In genomic region chr10:122986320-122987225, GRCm38 (mm10) we compare ENCODE assay signal across 8 mouse cellular contexts.
DNase-seq lines count a peak whose midpoint lies in the region; ATAC-seq and TF ChIP-seq lines count a peak whose summit lies in the region.

No protein-coding gene starts in this region.

- WGBS in heart, embryonic 12.5 days: 10% methylated on average over 49 of the region's 54 CpGs
- WGBS in liver, embryonic 14.5 days (ENCODE audit: insufficient replicate concordance): 7% methylated on average over 54 of the region's 54 CpGs
- 10% methylated on average over 54 of the region's 54 CpGs for WGBS in neural tube, embryonic 13.5 days

- TF ChIP-seq EP300 in liver, embryonic 14.5 days (IDR thresholded peaks at IDR 0.05; ENCODE audit: low read depth): no peak

- no peaks in the 10 kb centered on the region for H3K9me3 ChIP-seq in E14TG2a.4 (ENCODE audit: low read length)
- H3K9me3 ChIP-seq in heart, embryonic 12.5 days (replicated peaks): no peaks in the 10 kb centered on the region
- H3K9me3 ChIP-seq in liver, embryonic 14.5 days (ENCODE audit: control insufficient read depth, low read length): no peaks in the 10 kb centered on the region
- H3K9me3 ChIP-seq in neural tube, embryonic 13.5 days: no peaks in the 10 kb centered on the region

- 0 out of 2 replicates have a peak, but pooled peaks cover 5% of the 10 kb centered on the region for H3K36me3 ChIP-seq in E14TG2a.4 (ENCODE audit: insufficient read depth, low read length)
- H3K36me3 ChIP-seq in heart, embryonic 12.5 days: peaks cover 9% of the 10 kb centered on the region
- H3K36me3 ChIP-seq in liver, embryonic 14.5 days (replicated peaks; ENCODE audit: control insufficient read depth, insufficient read depth, low read depth): no peaks in the 10 kb centered on the region
- peaks cover 15% of the 10 kb centered on the region for H3K36me3 ChIP-seq in neural tube, embryonic 13.5 days

- peak overlapping the region; percentile 100 for H3K27ac ChIP-seq in heart, embryonic 12.5 days (ENCODE audit: poor library complexity, severe bottlenecking)
- H3K27ac ChIP-seq in liver, embryonic 14.5 days: peak overlapping the region; percentile 79
- peak overlapping the region; percentile 100 for H3K27ac ChIP-seq in neural tube, embryonic 13.5 days (replicated peaks)

- no peaks in the 10 kb centered on the region for H3K27me3 ChIP-seq in E14TG2a.4 (ENCODE audit: insufficient read depth, low read length)
- H3K27me3 ChIP-seq in heart, embryonic 12.5 days (replicated peaks): no peaks in the 10 kb centered on the region
- no peaks in the 10 kb centered on the region for H3K27me3 ChIP-seq in liver, embryonic 14.5 days (ENCODE audit: control insufficient read depth, insufficient read depth, low read length)
- no peaks in the 10 kb centered on the region for H3K27me3 ChIP-seq in neural tube, embryonic 13.5 days

- TF ChIP-seq POLR2A in brain, embryonic 14.5 days (IDR thresholded peaks at IDR 0.05; ENCODE audit: borderline replicate concordance, extremely low read depth, insufficient read depth, insufficient read length, poor library complexity, severe bottlenecking): no peak; the same call in 1 of the 2 replicates

- H3K9ac ChIP-seq in heart, embryonic 12.5 days: peak overlapping the region; percentile 100
- H3K9ac ChIP-seq in liver, embryonic 14.5 days (replicated peaks): peak overlapping the region; percentile 95
- H3K9ac ChIP-seq in neural tube, embryonic 13.5 days: peak overlapping the region; percentile 100

- no peak for TF ChIP-seq CTCF in E14TG2a.4 (conservative IDR thresholded peaks at IDR 0.05; ENCODE audit: low read length)
- TF ChIP-seq CTCF in brain, embryonic 14.5 days (IDR thresholded peaks at IDR 0.05; ENCODE audit: borderline replicate concordance, extremely low read depth, insufficient read depth, insufficient read length): no peak
- TF ChIP-seq CTCF in liver, embryonic 14.5 days (IDR thresholded peaks at IDR 0.05; ENCODE audit: low read depth): no peak

- H3K4me3 ChIP-seq in E14TG2a.4 (replicated peaks; ENCODE audit: low read length): peak overlapping the region; percentile 93
- peak overlapping the region; percentile 100 for H3K4me3 ChIP-seq in heart, embryonic 12.5 days
- peak overlapping the region; percentile 66 to 94 for H3K4me3 ChIP-seq in liver, embryonic 14.5 days (ENCODE audit: insufficient read depth in 1 of 2, low read depth in 2 of 2, low read length in 2 of 2)
- peak overlapping the region; percentile 93 for H3K4me3 ChIP-seq in neural tube, embryonic 13.5 days

- peaks cover 38% of the 10 kb centered on the region for H3K4me1 ChIP-seq in E14TG2a.4 (replicated peaks; ENCODE audit: low read depth, low read length)
- H3K4me1 ChIP-seq in heart, embryonic 12.5 days (replicated peaks): peaks cover 51% of the 10 kb centered on the region
- peaks cover 20 to 25% of the 10 kb centered on the region in 2 experiments for H3K4me1 ChIP-seq in liver, embryonic 14.5 days (replicated peaks; ENCODE audit: control insufficient read depth in 2 of 2, insufficient read depth in 2 of 2, low read length in 1 of 2)
- H3K4me1 ChIP-seq in neural tube, embryonic 13.5 days (replicated peaks): peaks cover 43% of the 10 kb centered on the region

- peak; percentile 67 for ATAC-seq in erythroblast, adult 5-6 weeks (replicated peaks; ENCODE audit: low FRiP score, poor library complexity, severe bottlenecking)
- ATAC-seq in heart, embryonic 12.5 days (ENCODE audit: insufficient number of reproducible peaks, low FRiP score): peak; percentile 81
- ATAC-seq in liver, embryonic 14.5 days (ENCODE audit: insufficient read depth): peak; percentile 84
- peak; percentile 70 for ATAC-seq in neural tube, embryonic 13.5 days (ENCODE audit: low read depth)

- H3K4me2 ChIP-seq in heart, embryonic 12.5 days: peak overlapping the region; percentile 71
- peak overlapping the region; percentile 93 for H3K4me2 ChIP-seq in liver, embryonic 14.5 days (ENCODE audit: low read depth)
- peak overlapping the region; percentile 88 for H3K4me2 ChIP-seq in neural tube, embryonic 13.5 days

- peak; percentile 84 for DNase-seq in brain, embryonic 14.5 days (ENCODE audit: low read depth)
- peak; percentile 86 for DNase-seq in kidney, postnatal 10 days
- DNase-seq in liver, embryonic 14.5 days (ENCODE audit: low read depth in 3 of 3, low spot score in 3 of 3): peak; percentile 67 to 69 (median 69)
- peak; percentile 60 to 62 for DNase-seq in thymus, postnatal 10 days (ENCODE audit: low spot score in 2 of 2)

Comparison
In these comparisons a context has a peak if more than half of its experiments do, and no peak if none do; other contexts are left out.
1. Peak in every context shown above with its lines: DNase-seq, ATAC-seq, H3K4me3 ChIP-seq and H3K27ac ChIP-seq.